Mouse (Mus musculus): ENCODE data around the gene Mrps34.
A peak's percentile ranks its signal among the peaks of the same experiment; 100 is the strongest.

The Mrps34 gene

DNA sequence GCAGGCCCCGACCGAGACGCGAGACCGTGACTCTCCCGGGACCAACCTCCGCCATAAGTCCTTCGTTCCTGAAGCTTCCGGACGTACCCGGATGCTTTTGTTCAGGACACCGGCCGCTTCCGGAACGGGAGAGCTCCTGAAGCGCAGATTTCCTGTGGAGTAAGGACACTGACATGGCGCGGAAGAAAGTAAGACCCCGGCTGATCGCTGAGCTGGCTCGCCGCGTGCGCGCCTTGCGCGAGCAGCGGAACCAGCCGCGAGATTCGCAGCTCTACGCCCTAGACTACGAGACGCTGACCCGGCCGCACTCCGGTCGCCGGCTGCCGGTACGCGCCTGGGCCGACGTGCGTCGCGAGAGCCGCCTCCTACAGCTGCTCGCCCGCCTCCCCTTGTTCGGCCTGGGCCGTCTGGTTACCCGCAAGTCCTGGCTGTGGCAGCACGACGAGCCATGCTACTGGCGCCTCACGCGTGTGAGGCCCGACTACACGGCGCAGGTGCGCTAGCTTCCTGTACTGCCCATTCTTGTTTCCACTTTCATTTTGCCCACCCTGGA lies at the start of gene Mrps34, which contains the start of gene Eme2:
Mrps34 (plus strand) TSS at position 122 of the 553 bp plus-strand sequence.
Eme2 (minus strand) TSS at position 93 of the 553 bp plus-strand sequence.
- DNase-seq (ENCODE audit: low spot score in 2 of 2), result peak; percentile 72 to 75

DNA sequence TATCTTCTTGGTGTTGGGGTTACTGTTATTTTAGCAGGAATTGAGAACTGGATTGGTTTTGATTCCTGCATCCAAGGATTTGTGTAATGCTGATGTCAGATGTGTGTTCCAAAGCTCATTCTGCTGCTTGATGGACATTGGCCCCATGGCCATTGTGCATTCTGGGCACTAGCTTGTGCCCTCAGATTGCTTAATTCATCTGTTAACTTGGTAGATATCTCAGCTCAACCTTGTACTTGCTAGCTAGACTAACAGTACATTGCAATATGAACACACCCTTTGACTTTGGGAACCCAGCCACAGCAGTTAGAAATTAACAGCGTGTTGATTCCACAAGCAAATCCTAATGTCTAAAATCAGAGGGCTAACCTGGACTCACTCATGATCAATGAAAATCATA lies 47.5 kb upstream of the Mrps34 start:
- no peak for DNase-seq (ENCODE audit: low spot score in 2 of 2)

DNA sequence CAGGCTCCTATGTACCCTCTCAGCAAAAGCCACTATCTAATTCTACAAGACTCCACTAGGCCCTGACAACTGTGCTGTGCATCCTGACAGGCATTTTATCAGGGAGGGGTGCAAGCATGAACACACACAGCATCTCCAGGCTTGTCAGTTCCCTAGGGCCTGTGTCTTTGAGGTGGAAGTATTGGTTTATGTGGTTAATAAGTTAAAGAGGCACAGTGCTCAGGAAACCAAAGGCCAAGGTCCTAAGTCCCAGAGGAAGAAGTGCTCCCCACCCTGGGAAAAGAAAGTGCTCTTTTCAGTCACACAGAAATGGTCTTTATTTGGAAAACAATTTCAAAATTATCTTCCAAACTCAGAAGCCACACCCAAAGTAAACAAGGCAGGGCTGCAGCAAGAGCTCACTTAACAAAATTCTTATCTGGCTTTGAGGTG lies 46.3 kb upstream of the Mrps34 start:
- DNase-seq (ENCODE audit: low spot score in 2 of 2), result no peak

DNA sequence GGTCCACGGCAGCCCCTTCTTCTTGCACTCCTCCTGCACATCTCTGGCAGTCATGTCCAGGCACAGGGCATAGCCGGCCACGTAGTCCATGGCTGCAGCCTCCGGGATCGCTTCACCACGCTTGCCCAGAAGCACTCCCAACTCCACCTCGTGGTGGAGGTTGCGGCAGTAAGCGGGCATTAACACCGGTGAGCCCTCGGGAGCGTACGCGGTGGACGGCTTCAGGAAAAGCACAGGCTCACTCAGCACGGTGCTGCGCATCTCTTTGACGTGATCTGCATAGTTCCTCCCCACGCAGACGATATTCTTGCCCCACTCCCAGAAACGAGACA lies 45.2 kb upstream of the Mrps34 start:
- no peak for DNase-seq (ENCODE audit: low spot score in 2 of 2)

DNA sequence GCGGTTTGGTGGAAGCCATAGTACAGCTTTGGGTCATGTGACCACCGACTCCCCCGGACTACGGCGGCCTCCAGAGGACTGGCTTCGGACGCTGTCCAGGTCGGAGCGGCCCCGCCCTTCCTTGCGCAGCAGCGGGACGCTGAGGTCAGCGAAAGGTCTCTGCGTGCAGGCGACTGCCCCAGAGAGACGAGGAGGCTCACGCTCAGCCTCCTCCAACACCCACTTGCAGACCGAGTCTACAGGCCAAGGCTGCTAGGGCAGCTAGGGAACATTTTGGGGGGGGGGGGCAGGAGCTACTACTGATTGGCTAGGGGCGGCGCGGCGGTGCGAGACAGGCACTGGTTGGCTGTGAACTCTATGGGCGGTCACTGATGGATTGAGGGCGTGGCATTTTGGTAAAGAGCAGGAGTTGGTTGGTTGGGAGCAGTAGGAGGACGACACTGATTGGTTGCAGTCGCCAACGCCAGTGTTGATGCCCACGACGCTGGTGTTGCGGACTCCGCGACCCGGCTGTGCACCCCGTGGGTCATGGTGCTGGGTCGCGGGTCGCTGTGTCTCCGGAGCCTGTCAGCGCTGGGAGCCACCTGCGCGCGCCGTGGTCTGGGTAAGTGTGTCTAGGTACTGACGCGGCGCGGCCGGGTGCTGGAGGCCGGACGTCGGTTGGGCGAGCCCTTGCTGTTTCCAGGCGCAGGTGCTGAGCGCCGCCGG lies 44.7 kb upstream of the Mrps34 start, which contains the start of gene Fahd1:
Fahd1 (minus strand) TSS at position 300 of the 708 bp plus-strand sequence.
- DNase-seq (ENCODE audit: low spot score in 2 of 2), result peak; percentile 89 to 91

DNA sequence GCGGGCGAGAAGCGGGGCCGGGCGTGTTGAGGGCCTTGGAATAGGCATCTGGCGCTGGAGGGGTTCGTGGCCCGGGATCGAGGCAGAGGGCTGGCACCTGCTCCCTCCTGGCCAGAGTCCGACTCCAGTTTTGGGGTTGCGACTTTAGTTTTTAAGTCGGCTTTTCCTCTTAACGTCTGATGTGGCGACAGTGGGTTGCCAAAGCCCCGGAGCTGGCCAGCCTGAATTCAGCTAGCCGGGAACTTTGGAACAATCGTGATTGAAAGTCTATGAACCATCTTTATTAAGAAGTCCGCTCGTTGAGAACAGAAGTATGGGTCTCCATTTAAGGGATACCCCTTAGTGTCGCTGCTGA lies 44.2 kb upstream of the Mrps34 start:
- DNase-seq (ENCODE audit: low spot score in 2 of 2), result no peak

DNA sequence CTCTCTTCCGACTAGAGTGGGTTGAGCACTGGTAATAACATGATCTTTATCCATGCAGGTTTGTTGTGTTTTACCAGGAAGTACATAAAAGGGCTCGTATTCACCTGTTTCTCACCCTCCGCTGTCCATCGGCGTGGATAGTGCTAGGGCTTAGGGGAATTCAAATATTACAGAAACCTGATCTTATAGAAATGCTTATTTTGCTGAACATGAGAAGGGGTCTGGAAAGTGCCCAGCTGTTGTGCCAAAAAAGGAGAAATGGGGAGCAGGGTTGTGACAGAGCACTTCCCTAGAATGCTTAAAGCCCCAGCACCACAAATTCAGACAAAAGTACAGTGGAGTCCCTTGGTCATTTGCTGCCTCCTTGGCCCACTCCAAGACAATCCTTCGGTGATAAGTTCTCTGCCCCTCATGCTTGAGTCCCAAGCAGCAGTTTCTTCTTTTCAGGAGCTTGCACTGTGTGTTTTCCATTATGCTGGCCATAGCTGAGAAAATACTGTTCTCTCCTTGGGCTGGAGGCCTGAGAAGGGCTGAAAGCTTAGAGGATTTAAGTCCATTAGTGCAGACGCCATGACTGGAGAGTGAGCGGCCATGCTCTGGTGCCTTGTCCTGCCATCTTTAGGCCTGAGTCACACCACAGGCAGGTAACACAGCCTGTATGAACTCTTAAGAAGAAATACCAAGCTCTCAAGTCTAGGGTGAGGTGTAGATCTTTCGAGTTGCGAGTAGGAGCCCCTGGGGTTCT lies 43.4 kb upstream of the Mrps34 start:
- no peak for DNase-seq (ENCODE audit: low spot score in 2 of 2)

DNA sequence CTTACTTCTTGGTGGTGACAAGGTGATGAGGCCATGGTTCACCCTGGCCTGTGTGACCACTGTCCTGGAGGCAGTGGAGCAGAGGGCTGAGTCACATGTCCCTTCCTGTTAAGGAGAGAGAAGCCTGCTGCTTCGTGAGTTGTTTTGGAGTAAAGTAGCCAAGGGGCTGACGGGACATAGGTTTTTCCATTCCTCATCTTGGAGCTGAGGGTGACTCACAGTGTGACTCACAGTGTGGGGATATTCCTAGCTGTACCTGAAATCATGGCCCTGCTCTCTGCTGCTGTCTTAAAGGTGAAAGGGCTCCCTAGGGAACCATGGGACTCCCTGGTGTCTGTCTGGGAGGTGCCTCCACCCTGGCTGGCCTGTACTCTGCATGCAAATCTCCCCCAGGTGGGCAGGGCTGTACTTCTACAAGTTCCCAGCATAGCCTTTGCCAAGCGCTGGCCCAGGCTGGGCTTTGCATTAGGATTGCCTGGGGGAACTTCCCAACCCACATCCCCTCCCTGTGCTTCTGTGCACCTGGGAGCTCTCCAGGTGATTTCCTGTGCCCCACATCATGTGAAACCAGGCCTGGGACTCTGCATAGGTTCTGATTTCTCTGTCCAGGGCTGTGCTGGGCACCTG lies 39.0 kb upstream of the Mrps34 start:
- DNase-seq (ENCODE audit: low spot score in 2 of 2), result no peak

DNA sequence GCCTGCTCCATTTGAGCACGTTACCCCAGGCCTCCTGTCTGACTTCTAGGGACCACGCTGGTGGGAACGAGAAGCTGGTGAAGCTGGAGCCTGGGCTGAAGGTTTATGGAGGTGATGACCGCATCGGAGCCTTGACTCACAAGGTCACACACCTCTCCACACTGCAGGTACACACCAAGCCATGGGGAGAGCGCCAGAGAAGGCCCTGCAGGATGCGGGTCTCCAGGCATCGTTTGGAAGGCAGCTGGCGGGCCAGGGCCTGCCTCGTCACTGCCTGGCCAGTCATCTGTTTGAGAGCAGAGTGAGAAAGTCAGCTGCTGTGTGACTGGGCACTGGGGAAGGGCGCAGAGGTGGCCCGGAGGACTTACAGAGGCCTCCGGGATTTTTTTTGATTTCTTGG lies 38.3 kb upstream of the Mrps34 start:
- DNase-seq (ENCODE audit: low spot score in 2 of 2), result no peak

DNA sequence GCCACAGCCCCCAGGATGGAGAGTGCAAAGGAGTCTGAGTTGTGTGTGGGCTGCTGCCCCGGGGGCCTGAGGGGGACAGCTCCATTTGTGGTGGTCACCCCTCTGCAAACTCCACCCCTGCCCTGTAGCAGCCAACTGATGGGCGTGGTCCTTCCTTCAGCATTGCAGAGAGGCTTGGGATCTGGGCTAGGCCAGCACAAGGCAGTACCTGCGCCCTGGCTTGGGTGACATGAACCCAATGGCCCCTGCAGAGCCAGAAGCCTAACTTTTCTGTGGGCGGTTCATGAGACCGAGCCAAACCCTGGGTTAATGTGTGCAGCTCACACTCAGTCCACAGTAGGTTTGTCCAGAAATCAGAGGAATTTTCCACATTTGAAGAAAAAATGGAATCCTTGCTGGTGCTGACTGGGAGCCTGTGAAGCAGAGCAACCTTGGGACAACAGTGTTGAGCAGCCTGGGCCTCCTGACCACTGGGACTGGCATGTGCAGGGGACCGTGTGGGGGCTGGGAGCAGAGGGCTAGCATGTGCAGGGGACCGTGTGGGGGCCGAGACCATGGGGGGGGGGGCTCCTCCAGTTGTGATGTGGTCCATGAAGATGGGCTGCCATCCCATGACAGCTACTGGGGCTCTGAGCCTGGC lies 37.0 kb upstream of the Mrps34 start:
- no peak for DNase-seq (ENCODE audit: low spot score in 2 of 2)

DNA sequence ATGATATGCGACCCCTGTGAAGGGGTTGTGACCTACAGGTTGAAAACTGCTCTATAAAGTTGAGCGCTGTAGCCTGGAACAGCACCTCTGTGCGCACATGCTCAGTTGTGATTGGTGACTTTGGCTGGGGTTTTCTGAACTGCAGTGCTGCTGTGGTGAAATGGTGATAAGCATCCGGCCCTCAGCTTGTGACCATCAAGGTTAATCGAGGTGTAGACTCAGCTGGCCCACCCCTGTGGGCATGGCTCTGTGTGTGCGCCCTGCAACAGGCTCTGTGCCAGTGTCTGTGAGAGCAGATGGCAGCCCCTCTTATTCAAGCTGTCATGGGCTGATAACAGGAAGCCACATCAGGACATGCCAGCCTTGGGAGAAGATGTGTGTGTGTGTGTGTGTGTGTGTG lies 35.9 kb upstream of the Mrps34 start:
- no peak for DNase-seq (ENCODE audit: low spot score in 2 of 2)

DNA sequence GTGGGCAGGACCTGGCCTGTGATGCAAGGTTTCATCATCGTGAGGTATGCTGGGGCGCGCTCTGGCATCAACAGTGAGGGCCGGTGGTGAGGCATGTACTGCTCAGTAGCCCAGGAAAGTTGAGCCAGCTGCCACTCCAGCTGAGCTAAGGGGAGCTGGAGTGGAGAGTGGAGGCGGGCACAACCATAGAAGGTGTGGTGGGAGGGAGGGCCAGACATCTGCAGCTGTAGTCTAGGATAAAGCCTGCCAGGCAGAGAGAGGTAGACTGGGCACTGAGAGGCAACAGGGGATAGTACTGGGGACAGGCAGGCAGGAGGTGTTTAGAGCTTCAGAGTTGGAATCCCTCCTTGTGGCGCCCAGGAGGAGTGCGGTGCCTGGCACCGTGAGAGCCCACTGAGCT lies 34.8 kb upstream of the Mrps34 start:
- no peak for DNase-seq (ENCODE audit: low spot score in 2 of 2)

DNA sequence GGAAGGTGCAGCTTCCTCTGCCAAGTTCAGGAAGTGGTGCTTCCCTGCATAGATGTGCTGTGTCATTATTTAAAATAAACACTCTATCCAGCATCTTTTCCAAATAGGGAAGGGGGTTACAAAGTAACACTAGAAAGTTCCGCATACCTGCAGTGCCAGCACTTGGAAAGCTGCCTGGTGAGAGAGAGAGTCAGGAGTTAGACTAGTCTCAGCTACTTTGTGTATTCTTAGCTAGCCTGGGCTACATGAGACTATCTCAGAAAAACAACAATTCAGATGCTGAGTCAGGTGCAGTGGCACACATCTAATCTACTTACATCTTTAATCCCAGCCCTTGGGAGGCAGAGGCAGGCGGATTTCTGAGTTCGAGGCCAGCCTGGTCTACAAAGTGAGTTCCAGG lies 33.1 kb upstream of the Mrps34 start:
- no peak for DNase-seq (ENCODE audit: low spot score in 2 of 2)

DNA sequence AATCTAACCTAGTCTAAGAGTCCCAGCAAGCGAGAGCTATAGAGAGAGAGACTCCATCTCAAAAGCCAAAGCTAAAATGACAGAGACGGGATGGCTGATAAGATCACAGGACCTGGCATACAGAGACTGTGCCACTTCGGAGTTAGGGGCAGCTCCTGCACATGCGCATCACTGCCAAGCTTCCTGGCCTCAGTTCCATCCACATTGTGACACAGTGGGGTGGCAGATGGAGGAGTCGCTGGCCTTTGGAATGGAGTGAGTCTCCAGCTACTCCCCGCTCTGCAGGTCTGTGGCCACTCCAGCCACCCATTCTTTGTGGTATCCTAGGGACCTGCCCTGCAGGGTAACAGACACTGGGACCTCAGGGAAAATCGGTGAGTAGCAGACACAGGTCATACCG lies 29.1 kb upstream of the Mrps34 start, which contains the start of gene Igfals:
Igfals (plus strand) TSS at position 222 of the 400 bp plus-strand sequence.
- no peak for DNase-seq (ENCODE audit: low spot score in 2 of 2)

DNA sequence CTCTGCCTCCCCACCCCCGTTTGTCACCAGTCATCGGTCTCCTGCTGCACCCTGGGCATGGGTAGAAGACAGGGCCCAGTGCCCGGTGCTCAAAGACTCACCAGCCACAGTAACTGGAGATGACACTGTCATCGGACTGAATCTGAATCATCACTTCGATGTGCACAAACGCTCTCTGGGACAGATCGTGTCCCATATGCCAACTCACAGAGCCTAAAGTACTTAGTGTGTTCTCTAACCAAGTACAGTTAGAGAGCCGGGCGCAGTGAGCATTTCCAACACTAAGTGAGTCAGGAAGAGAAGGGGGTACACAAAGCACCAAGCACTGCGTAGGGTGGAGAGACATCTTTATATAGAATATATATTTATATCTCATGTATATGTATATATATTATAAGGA lies 27.0 kb upstream of the Mrps34 start:
- DNase-seq (ENCODE audit: low spot score in 2 of 2), result no peak

DNA sequence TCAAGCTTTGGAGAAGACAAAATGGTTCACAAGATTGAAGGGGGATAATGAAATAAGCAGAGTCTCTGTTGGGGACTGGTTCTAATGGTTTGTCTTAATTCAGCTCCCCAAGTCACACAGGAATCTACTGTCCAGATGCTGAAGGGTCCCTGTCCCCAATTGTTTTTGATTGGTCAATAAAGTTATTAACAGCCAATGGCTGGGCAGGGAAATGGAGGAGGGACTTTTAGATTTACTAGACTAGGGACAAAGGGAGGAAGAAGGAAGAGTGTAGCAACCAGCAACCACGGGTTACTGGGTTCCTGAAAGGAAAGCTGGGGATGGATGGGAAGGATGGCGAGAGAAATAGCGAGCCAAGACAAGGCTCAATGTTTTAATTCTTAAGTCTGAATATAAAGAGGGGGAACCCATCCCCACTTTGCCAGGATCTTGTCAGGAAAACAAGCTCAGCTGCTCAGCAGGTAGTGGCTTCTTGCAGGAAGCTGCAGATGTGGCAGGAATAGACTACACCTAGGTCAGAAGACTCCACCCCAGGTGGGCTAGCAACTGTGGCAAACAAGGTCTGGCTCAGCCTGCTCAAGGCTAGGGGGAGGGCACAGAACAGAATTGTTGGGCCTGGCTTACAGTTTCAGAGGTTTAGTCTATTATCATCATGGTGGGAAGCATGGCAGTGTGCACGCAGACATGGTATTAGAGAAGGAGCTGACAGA lies 21.1 kb upstream of the Mrps34 start:
- DNase-seq (ENCODE audit: low spot score in 2 of 2), result no peak

DNA sequence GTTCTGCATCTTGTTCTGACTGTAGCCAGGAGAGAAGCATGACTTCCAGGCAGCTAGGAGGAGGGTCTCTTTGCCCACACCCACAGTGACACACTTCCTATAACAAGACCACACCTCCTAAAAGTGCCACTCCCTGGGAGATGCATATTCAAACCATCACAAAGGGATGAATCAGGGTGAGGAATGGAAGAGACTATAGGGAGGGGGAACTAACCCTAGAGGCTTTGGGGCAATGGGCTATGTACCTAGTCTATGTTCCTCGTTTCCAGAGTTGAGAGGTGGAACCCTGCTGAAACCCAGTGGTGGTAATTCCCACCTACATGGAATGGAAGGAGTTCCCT lies 20.5 kb upstream of the Mrps34 start:
- DNase-seq (ENCODE audit: low spot score in 2 of 2), result no peak

DNA sequence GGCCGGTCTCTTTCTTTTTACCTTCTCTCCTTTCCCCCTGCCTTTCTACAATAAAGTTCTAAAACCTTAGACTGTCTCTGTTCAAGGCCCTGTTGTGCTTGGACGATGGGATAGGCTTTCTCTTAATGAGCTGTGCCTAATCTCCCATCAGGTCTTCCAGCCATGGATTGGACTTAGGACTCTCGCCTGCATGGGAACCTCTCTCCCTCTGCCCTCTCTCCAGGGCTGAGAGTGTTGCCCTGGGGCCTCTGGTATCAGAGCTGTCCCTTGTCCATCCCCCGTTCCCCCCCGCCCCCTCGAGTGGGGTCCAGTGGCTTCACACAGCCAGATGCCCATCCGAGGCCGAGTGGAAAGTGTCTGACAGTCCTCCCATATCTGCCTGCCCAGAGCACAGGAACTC lies 19.9 kb upstream of the Mrps34 start:
- no peak for DNase-seq (ENCODE audit: low spot score in 2 of 2)

DNA sequence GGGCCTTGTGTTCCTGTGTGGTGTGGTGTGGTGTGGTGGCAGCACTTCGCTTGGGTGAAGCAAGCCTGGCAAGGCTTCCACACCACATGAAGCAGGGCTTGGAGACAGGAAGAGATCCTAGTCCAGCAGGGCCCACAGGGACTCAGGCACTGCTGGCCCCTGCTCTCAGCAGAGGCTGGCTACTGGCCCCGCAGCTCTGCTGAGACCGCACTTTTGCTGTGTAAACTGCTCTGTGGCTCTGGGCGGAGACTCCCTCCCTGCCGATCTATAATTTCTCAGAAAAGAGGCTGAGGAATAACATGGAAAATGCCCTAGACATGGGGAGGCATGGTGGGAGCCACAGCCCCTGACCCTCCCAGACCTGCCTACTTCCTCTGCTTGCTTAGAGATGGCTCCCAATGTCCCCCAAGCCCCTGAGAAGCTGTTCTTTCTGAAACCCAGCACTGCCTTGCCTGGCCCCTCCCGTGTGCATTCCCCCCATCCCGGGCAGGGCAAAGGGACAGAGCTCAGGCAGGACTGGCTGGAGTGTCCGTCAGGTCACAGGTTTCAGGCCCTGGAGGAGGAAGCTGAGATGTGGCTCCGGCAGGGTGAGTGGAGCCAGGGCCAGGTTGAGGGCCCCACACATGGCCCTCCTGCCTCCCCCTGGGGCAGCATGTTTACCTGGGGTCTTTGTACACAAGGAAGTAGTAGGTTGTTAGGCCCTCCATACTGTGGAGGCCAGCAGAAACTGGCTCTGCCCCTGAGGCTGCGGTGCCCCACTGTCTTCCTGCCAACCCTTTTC lies 17.4 kb upstream of the Mrps34 start:
- DNase-seq (ENCODE audit: low spot score in 2 of 2), result no peak

DNA sequence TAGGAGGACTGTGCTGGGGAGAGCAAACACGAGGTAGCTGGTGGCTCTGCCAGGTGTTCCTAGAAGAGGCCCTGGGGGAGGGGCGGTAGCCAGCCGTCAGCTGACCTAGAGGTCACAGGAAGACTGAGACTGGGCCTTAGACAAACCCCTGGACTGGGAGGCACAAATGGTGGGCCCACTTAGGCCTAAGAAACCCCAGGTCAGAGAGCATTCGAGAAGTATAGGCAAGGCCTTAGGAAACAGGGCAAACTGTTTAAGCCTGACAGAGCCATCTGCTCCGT lies 16.9 kb upstream of the Mrps34 start:
- no peak for DNase-seq (ENCODE audit: low spot score in 2 of 2)

DNA sequence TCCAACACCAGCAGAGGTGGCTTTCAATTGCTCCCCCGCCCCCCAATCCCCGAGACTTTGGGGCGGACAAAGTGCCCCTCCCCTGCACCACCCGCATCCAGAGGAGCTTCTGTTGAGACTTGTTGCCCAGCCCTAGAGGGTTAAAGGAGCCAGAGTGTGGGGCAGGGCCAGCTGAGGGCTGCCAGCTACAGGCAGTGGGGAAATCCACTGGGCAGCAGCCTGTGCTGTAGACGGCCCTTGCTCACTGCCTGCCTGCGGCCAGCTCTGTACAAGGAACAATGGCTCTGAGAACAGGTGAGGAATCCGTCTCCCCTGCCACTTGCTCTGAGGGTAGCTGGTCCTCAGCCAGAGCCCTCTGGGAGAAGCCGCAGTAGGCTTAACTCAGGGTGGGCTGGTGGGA lies 16.4 kb upstream of the Mrps34 start:
- no peak for DNase-seq (ENCODE audit: low spot score in 2 of 2)
